Mouse (Mus musculus): ENCODE measurements around the gene Olfr1164.

Gene Olfr1164

DNA sequence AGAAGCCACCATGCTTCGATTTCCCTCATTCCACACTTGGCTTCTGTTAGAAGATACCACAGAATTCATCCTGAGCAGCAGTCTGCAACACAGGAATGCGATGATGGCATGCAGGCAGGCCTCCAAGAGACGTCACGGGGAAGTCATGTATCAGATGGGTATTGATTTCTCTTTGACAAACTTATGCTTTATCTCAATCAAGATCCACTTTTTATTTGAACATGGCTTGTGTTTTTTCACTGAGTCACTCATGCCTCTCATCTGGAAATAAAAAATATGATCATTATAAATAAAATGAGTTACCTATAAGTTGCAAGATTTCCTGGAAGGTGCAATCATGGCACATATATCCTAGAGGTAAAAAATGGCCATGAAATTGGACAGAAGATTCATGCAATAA lies at the start of gene Olfr1164:
TSS of gene Olfr1164 (minus strand) at position 101 of the 400 bp plus-strand sequence.
- DNase-seq (ENCODE audit: low read depth, low spot score) = no peak

DNA sequence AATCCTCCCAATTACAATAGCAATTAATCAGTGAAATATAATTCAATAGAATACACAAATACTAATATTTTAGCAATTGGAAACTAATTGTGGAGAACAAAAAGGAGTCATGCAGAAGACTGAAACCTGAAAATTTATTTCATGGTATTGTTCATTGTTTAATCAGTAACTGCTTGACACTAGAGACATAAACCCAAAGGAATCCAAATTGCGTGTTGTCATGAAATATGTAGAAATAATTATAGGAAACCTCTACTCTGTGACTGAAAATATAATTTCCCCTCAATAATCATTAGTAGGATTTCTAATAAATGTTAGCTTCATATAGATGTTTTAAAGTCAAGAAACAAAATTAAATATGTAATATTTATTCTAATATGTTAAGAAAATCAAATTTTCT lies 34.4 kb upstream of the Olfr1164 start, which contains the start of gene Olfr1166:
TSS of gene Olfr1166 (minus strand) at position 101 of the 400 bp plus-strand sequence.
- DNase-seq (ENCODE audit: low read depth, low spot score) = no peak

DNA sequence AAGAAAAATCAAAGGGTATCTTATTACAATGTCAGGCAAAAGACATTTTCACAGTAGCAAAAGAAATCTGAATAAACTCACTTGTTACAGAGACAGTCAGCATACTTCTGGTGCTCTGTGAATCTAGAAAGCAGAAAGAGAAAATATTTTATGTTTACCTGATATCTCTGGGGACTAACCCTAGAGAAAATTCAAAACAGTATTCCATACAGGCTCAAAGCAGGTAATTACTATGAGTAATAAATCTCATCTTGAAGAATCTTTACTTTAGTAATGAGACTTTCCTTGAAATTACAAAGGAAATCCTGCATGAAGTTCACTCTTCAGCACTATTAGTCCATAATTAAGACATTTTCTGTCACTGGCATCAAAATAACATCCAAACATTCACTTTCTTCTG lies 22.0 kb downstream of the Olfr1164 start, which contains the start of gene Olfr1163:
TSS of gene Olfr1163 (minus strand) at position 101 of the 400 bp plus-strand sequence.
- DNase-seq (ENCODE audit: low read depth, low spot score) = no peak

DNA sequence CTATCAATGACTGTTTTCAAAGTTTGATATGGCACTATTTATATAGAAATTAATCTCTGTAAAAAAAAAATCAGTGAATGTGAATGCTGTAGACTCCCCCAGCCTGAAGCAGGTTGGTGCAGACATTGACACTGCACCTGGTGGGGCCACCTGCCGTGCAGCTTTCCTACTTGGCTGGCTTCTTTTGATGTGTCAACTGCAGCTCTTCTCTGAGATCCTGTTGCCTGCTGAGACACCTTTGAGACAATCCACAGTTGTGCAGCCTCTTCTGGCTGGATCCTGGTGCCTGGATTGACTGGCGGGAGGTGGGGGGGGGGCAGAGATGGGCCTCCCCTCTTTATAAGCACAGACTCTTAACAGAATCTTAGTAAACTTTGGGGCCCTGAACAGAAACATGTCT lies 30.2 kb downstream of the Olfr1164 start:
- DNase-seq (ENCODE audit: low read depth, low spot score) = no peak

DNA sequence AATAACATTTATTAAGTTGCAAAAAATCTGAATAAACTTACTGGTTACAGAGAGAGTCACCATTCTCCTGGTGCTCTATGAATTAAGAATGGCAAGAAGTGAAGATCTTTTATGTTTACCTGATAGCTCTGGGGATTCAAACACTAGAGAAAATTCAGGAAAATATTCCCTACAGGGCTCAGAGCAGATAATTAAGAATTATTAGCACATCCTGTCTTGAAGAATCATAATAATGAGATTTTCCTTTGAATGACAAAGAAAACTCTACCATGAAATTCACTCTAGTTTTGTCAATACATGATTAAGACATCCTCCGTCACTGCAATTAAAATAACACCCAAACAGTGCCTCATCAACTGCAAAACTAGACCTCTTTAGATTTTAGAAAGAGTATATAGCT lies 42.7 kb downstream of the Olfr1164 start, which contains the start of gene Olfr1162:
TSS of gene Olfr1162 (minus strand) at position 101 of the 400 bp plus-strand sequence.
- no peak for DNase-seq (ENCODE audit: low read depth, low spot score)
